Mouse (Mus musculus): Measurements from ENCODE around the gene Cops8. TPM values are rescaled to one million over a fixed set of nuclear protein-coding genes. Genes with fewer than 3 reads are reported as not detected.
A peak's percentile ranks its signal among the peaks of the same experiment; 100 is the strongest.

Cops8 gene
- polyA plus RNA-seq, 1 experiment from 2014 or later: 136 TPM

- no peak overlapping the region for H3K4me2 ChIP-seq (ENCODE audit: low read length)
- H3K4me3 ChIP-seq (ENCODE audit: low read depth, low read length): no peak overlapping the region
- H3K36me3 ChIP-seq (ENCODE audit: control insufficient read depth, insufficient read depth, low read length): no peaks in the 10 kb centered on the region
- H3K4me1 ChIP-seq (replicated peaks; ENCODE audit: control insufficient read depth, insufficient read depth, low read length): no peaks in the 10 kb centered on the region
- H3K9ac ChIP-seq (ENCODE audit: low read length): no peak overlapping the region
- H3K9me3 ChIP-seq (ENCODE audit: control insufficient read depth, low read length): no peaks in the 10 kb centered on the region
- no peaks in the 10 kb centered on the region for H3K27me3 ChIP-seq (replicated peaks; ENCODE audit: control insufficient read depth, insufficient read depth, low read length)
- WGBS: 75% methylated on average over 6 of the region's 6 CpGs
- DNase-seq (ENCODE audit: low spot score): no peak
- ATAC-seq (replicated peaks; ENCODE audit: low FRiP score, low TSS enrichment, low read depth): no peak
- no peak overlapping the region for H3K27ac ChIP-seq (ENCODE audit: low read depth)
These were observed 30.7 kb downstream of the Cops8 start for GRCm38 (mm10) chr1:90633415-90634030.

GRCm38 (mm10) chr1:90634205-90634745 lies 31.5 kb downstream of the Cops8 start:
- DNase-seq (ENCODE audit: low spot score) (no peak), ATAC-seq (replicated peaks; ENCODE audit: low FRiP score, low TSS enrichment, low read depth) (no peak)
- Histone ChIP-seq H3K9me3 (ENCODE audit: control insufficient read depth, low read length) (no peaks in the 10 kb centered on the region), H3K4me1 (replicated peaks; ENCODE audit: control insufficient read depth, insufficient read depth, low read length) (no peaks in the 10 kb centered on the region), H3K4me3 (ENCODE audit: low read depth, low read length) (no peak overlapping the region), H3K4me2 (ENCODE audit: low read length) (no peak overlapping the region), H3K36me3 (ENCODE audit: control insufficient read depth, insufficient read depth, low read length) (no peaks in the 10 kb centered on the region), H3K27ac (ENCODE audit: low read depth) (no peak overlapping the region), H3K27me3 (replicated peaks; ENCODE audit: control insufficient read depth, insufficient read depth, low read length) (no peaks in the 10 kb centered on the region), H3K9ac (ENCODE audit: low read length) (no peak overlapping the region)
- WGBS: 45% methylated on average over 3 of the region's 3 CpGs

- 39% methylated on average over 7 of the region's 7 CpGs for WGBS
- ATAC-seq (replicated peaks; ENCODE audit: low FRiP score, low TSS enrichment, low read depth): no peak
- Histone ChIP-seq H3K4me1 (replicated peaks; ENCODE audit: control insufficient read depth, insufficient read depth, low read length) (no peaks in the 10 kb centered on the region), H3K27ac (ENCODE audit: low read depth) (no peak overlapping the region), H3K4me3 (ENCODE audit: low read depth, low read length) (no peak overlapping the region), H3K9ac (ENCODE audit: low read length) (no peak overlapping the region), H3K27me3 (replicated peaks; ENCODE audit: control insufficient read depth, insufficient read depth, low read length) (no peaks in the 10 kb centered on the region), H3K9me3 (ENCODE audit: control insufficient read depth, low read length) (no peaks in the 10 kb centered on the region), H3K36me3 (ENCODE audit: control insufficient read depth, insufficient read depth, low read length) (no peaks in the 10 kb centered on the region), H3K4me2 (ENCODE audit: low read length) (no peak overlapping the region)
- no peak for DNase-seq (ENCODE audit: low spot score)
These were observed 35.6 kb downstream of the Cops8 start for GRCm38 (mm10) chr1:90638335-90638734.

- H3K4me2 ChIP-seq (ENCODE audit: low read length): peak overlapping the region; percentile 3; the same call in 1 of the 2 replicates
- H3K36me3 ChIP-seq (ENCODE audit: control insufficient read depth, insufficient read depth, low read length): no peaks in the 10 kb centered on the region
- peaks cover 29% of the 10 kb centered on the region for H3K4me1 ChIP-seq (replicated peaks; ENCODE audit: control insufficient read depth, insufficient read depth, low read length)
- 5% methylated on average over 4 of the region's 4 CpGs for WGBS
- no peak overlapping the region for H3K9ac ChIP-seq (ENCODE audit: low read length)
- DNase-seq (ENCODE audit: low spot score) (peak; percentile 89), ATAC-seq (replicated peaks; ENCODE audit: low FRiP score, low TSS enrichment, low read depth) (peak; percentile 93)
- no peaks in the 10 kb centered on the region for H3K9me3 ChIP-seq (ENCODE audit: control insufficient read depth, low read length)
- H3K27me3 ChIP-seq (replicated peaks; ENCODE audit: control insufficient read depth, insufficient read depth, low read length): no peaks in the 10 kb centered on the region
- H3K27ac ChIP-seq (ENCODE audit: low read depth): peak overlapping the region; percentile 82
- H3K4me3 ChIP-seq (ENCODE audit: low read depth, low read length): no peak overlapping the region
These were observed 48.1 kb downstream of the Cops8 start for GRCm38 (mm10) chr1:90650781-90651437.

GRCm38 (mm10) chr1:90651781-90652180 lies 49.0 kb downstream of the Cops8 start:
- H3K9ac ChIP-seq (ENCODE audit: low read length): no peak overlapping the region
- DNase-seq (ENCODE audit: low spot score): peak; percentile 56

GRCm38 (mm10) chr1:90652553-90652952 lies 49.8 kb downstream of the Cops8 start:
- DNase-seq (ENCODE audit: low spot score): no peak
- 88% methylated on average over 4 of the region's 4 CpGs for WGBS
- no peak for ATAC-seq (replicated peaks; ENCODE audit: low FRiP score, low TSS enrichment, low read depth)

More at GRCm38 (mm10) chr1:90651781-90652180, 49.0 kb downstream of the Cops8 start:
- Histone ChIP-seq H3K9me3 (ENCODE audit: control insufficient read depth, low read length) (no peaks in the 10 kb centered on the region), H3K27me3 (replicated peaks; ENCODE audit: control insufficient read depth, insufficient read depth, low read length) (no peaks in the 10 kb centered on the region), H3K4me1 (replicated peaks; ENCODE audit: control insufficient read depth, insufficient read depth, low read length) (peaks cover 29% of the 10 kb centered on the region), H3K4me3 (ENCODE audit: low read depth, low read length) (no peak overlapping the region), H3K36me3 (ENCODE audit: control insufficient read depth, insufficient read depth, low read length) (no peaks in the 10 kb centered on the region), H3K27ac (ENCODE audit: low read depth) (peak overlapping the region; percentile 82), H3K4me2 (ENCODE audit: low read length) (no peak overlapping the region)
- ATAC-seq (replicated peaks; ENCODE audit: low FRiP score, low TSS enrichment, low read depth): no peak

GRCm38 (mm10) chr1:90656492-90657245 lies 53.9 kb downstream of the Cops8 start:
- Histone ChIP-seq H3K4me3 (ENCODE audit: low read depth, low read length) (no peak overlapping the region), H3K27ac (ENCODE audit: low read depth) (no peak overlapping the region), H3K9ac (ENCODE audit: low read length) (no peak overlapping the region), H3K9me3 (ENCODE audit: control insufficient read depth, low read length) (no peaks in the 10 kb centered on the region), H3K4me2 (ENCODE audit: low read length) (no peak overlapping the region), H3K36me3 (ENCODE audit: control insufficient read depth, insufficient read depth, low read length) (no peaks in the 10 kb centered on the region), H3K4me1 (replicated peaks; ENCODE audit: control insufficient read depth, insufficient read depth, low read length) (peaks cover 16% of the 10 kb centered on the region), H3K27me3 (replicated peaks; ENCODE audit: control insufficient read depth, insufficient read depth, low read length) (no peaks in the 10 kb centered on the region)
- DNase-seq (ENCODE audit: low spot score) (no peak), ATAC-seq (replicated peaks; ENCODE audit: low FRiP score, low TSS enrichment, low read depth) (no peak)
- 78% methylated on average over 16 of the region's 16 CpGs for WGBS

More at GRCm38 (mm10) chr1:90652553-90652952, 49.8 kb downstream of the Cops8 start:
- Histone ChIP-seq H3K27me3 (replicated peaks; ENCODE audit: control insufficient read depth, insufficient read depth, low read length) (no peaks in the 10 kb centered on the region), H3K4me2 (ENCODE audit: low read length) (no peak overlapping the region), H3K9me3 (ENCODE audit: control insufficient read depth, low read length) (no peaks in the 10 kb centered on the region), H3K9ac (ENCODE audit: low read length) (no peak overlapping the region), H3K27ac (ENCODE audit: low read depth) (peak overlapping the region; percentile 82), H3K4me1 (replicated peaks; ENCODE audit: control insufficient read depth, insufficient read depth, low read length) (peaks cover 29% of the 10 kb centered on the region), H3K4me3 (ENCODE audit: low read depth, low read length) (no peak overlapping the region), H3K36me3 (ENCODE audit: control insufficient read depth, insufficient read depth, low read length) (no peaks in the 10 kb centered on the region)

- H3K27ac ChIP-seq (ENCODE audit: low read depth): no peak overlapping the region
- DNase-seq (ENCODE audit: low spot score) (no peak), ATAC-seq (replicated peaks; ENCODE audit: low FRiP score, low TSS enrichment, low read depth) (no peak)
- H3K27me3 ChIP-seq (replicated peaks; ENCODE audit: control insufficient read depth, insufficient read depth, low read length): no peaks in the 10 kb centered on the region
- WGBS: 86% methylated on average over 10 of the region's 10 CpGs
- H3K9ac ChIP-seq (ENCODE audit: low read length): no peak overlapping the region
- no peak overlapping the region for H3K4me3 ChIP-seq (ENCODE audit: low read depth, low read length)
- H3K36me3 ChIP-seq (ENCODE audit: control insufficient read depth, insufficient read depth, low read length): no peaks in the 10 kb centered on the region
- no peak overlapping the region for H3K4me2 ChIP-seq (ENCODE audit: low read length)
- H3K9me3 ChIP-seq (ENCODE audit: control insufficient read depth, low read length): no peaks in the 10 kb centered on the region
- peaks cover 12% of the 10 kb centered on the region; the same call in 1 of the 2 replicates for H3K4me1 ChIP-seq (replicated peaks; ENCODE audit: control insufficient read depth, insufficient read depth, low read length)
These were observed 54.7 kb downstream of the Cops8 start for GRCm38 (mm10) chr1:90657292-90658050.

All from intestine, embryonic 14.5 days (tissue).